In genomic region chr4:133270929-133271328, GRCm38 (mm10) we compare ENCODE assay signal across 27 mouse cellular contexts. TPM values are rescaled to one million over a fixed set of nuclear protein-coding genes. Genes with fewer than 3 reads are reported as not detected.
DNase-seq lines count a peak whose midpoint lies in the region; ATAC-seq and TF ChIP-seq lines count a peak whose summit lies in the region.
"Had no signal": no experiment of that assay in that cellular context is flagged by ENCODE, and none has a peak within 500 bp of the region (broad histone marks: within the 10 kb centered on the region; RNA-seq: fewer than 3 reads in every experiment).

No protein-coding gene starts in this region.

- WGBS in midbrain, embryonic 13.5 days, result 91% methylated on average over 9 of the region's 9 CpGs

- TF ChIP-seq CTCF in gastrocnemius, adult 2 months (IDR thresholded peaks at IDR 0.05), result no peak

- intact Hi-C loops in gastrocnemius, adult 2 months (cut with DNase I), result no loop called here

- no peak for ATAC-seq in midbrain, embryonic 13.5 days
- ATAC-seq: forebrain, embryonic 13.5 days; forebrain, embryonic 16.5 days; hindbrain, embryonic 16.5 days; intestine, embryonic 15.5 days; Patski had no signal

- H3K4me1 ChIP-seq in midbrain, embryonic 13.5 days (replicated peaks), result peaks cover 12% of the 10 kb centered on the region

- no peak overlapping the region for H3K4me2 ChIP-seq in midbrain, embryonic 13.5 days (replicated peaks)
- H3K4me2 ChIP-seq: forebrain, embryonic 13.5 days; heart, embryonic 12.5 days; heart, embryonic 15.5 days; hindbrain, embryonic 13.5 days; intestine, embryonic 15.5 days had no signal

- no peak overlapping the region for H3K27ac ChIP-seq in gastrocnemius, adult 2 months
- no peak overlapping the region for H3K27ac ChIP-seq in midbrain, embryonic 13.5 days
- H3K27ac ChIP-seq: forebrain, embryonic 10.5 days; forebrain, embryonic 13.5 days; heart, embryonic 15.5 days; hindbrain, embryonic 10.5 days; hindbrain, embryonic 13.5 days; intestine, embryonic 15.5 days had no signal

- no peak overlapping the region for H3K4me3 ChIP-seq in gastrocnemius, adult 2 months
- H3K4me3 ChIP-seq in midbrain, embryonic 13.5 days (replicated peaks), result no peak overlapping the region
- H3K4me3 ChIP-seq: forebrain, embryonic 10.5 days; forebrain, embryonic 13.5 days; heart, embryonic 12.5 days; heart, embryonic 15.5 days; hindbrain, embryonic 10.5 days; hindbrain, embryonic 13.5 days; intestine, embryonic 15.5 days had no signal

- peaks cover 51% of the 10 kb centered on the region for H3K36me3 ChIP-seq in midbrain, embryonic 13.5 days

- no peaks in the 10 kb centered on the region for H3K9me3 ChIP-seq in midbrain, embryonic 13.5 days
- H3K9me3 ChIP-seq: forebrain, embryonic 10.5 days; forebrain, embryonic 13.5 days; G1E; heart, embryonic 12.5 days; heart, embryonic 15.5 days; hindbrain, embryonic 10.5 days; hindbrain, embryonic 13.5 days; intestine, embryonic 15.5 days had no signal

- no peak overlapping the region for H3K9ac ChIP-seq in midbrain, embryonic 13.5 days (replicated peaks)
- H3K9ac ChIP-seq: forebrain, embryonic 13.5 days; heart, embryonic 12.5 days; heart, embryonic 15.5 days; hindbrain, embryonic 13.5 days; intestine, embryonic 15.5 days had no signal

- peak; percentile 62 for DNase-seq in adrenal gland, postnatal 14 days
- no peak for DNase-seq in adrenal gland, postnatal 4 days (ENCODE audit: low spot score in 2 of 2)
- peak; percentile 16 for DNase-seq in gastrocnemius, adult 2 months
- no peak for DNase-seq in gastrocnemius, postnatal 10 days
- peak; percentile 12 for DNase-seq in brain, adult 2 months (ENCODE audit: low read depth, low spot score)
- DNase-seq: cerebellum, adult 11 months; cerebellum, adult 9-10 months; cerebellum, postnatal 14 days; gastrocnemius, postnatal 25 days; heart, adult 18-20 months; heart, postnatal 10 days; heart, postnatal 36 days; kidney, adult 11 months; kidney, adult 8-10 months had no signal

- H3K27me3 ChIP-seq in midbrain, embryonic 13.5 days, result no peaks in the 10 kb centered on the region
- H3K27me3 ChIP-seq: forebrain, embryonic 13.5 days; heart, embryonic 12.5 days; heart, embryonic 15.5 days; hindbrain, embryonic 13.5 days; intestine, embryonic 15.5 days; Patski had no signal

RNA-seq across cellular contexts. Expression of gene Tmem222, which starts 6.7 kb away (rescaled TPM):
- total RNA-seq in adrenal gland, postnatal 14 days (2021), result 48.7 and 55.0 TPM in 2 replicates
- total RNA-seq in adrenal gland, postnatal 4 days (2021), result 10 to 100 TPM; 65.5 to 78.0 TPM
- 10 to 100 TPM; 21.6 to 25.7 TPM for total RNA-seq in gastrocnemius, adult 2 months (2021)
- 10 to 100 TPM; 23.6 to 25.9 TPM for total RNA-seq in gastrocnemius, postnatal 10 days (2021)
- 103 TPM in 2 replicates for polyA plus RNA-seq in midbrain, embryonic 13.5 days (2015; fragmentation: Nextera tagmentation; extraction: Ambion mirVana)

RNA-seq across cellular contexts. Expression of gene Sytl1, which starts 8.0 kb away (rescaled TPM):
- total RNA-seq in adrenal gland, postnatal 14 days (2021), result 5.3 and 6.2 TPM in 2 replicates
- total RNA-seq in adrenal gland, postnatal 4 days (2021), result 1 to 10 TPM; 1.5 to 2.4 TPM
- not detected for total RNA-seq in gastrocnemius, adult 2 months (2021)
- total RNA-seq in gastrocnemius, postnatal 10 days (2021), result 1 to 10 TPM; 1.1 to 1.4 TPM
- 0.40 and 0.66 TPM in 2 replicates for polyA plus RNA-seq in midbrain, embryonic 13.5 days (2015; fragmentation: Nextera tagmentation; extraction: Ambion mirVana)

RNA-seq across cellular contexts. Expression of gene Map3k6, which starts 30.3 kb away (rescaled TPM):
- total RNA-seq in adrenal gland, postnatal 14 days (2021), result 35.3 and 61.4 TPM in 2 replicates
- total RNA-seq in adrenal gland, postnatal 4 days (2021), result 10 to 100 TPM; 24.8 to 25.2 TPM
- 10 to 100 TPM; 10.5 to 15.0 TPM for total RNA-seq in gastrocnemius, adult 2 months (2021)
- 1 to 10 TPM; 2.1 to 5.5 TPM for total RNA-seq in gastrocnemius, postnatal 10 days (2021)
- 0.79 and 2.3 TPM in 2 replicates for polyA plus RNA-seq in midbrain, embryonic 13.5 days (2015; fragmentation: Nextera tagmentation; extraction: Ambion mirVana)

RNA-seq across cellular contexts. Expression of gene Gpr3, which starts 58.6 kb away (rescaled TPM):
- total RNA-seq in adrenal gland, postnatal 14 days (2021), result 0.19 TPM in 2 replicates
- under 1 TPM in 1 of 2 experiments, not detected in 1; 0.31 TPM for total RNA-seq in adrenal gland, postnatal 4 days (2021)
- not detected for total RNA-seq in gastrocnemius, adult 2 months (2021)
- not detected for total RNA-seq in gastrocnemius, postnatal 10 days (2021)
- 0.22 and 0.67 TPM in 2 replicates for polyA plus RNA-seq in midbrain, embryonic 13.5 days (2015; fragmentation: Nextera tagmentation; extraction: Ambion mirVana)
- total RNA-seq: gastrocnemius, adult 18-20 months; gastrocnemius, postnatal 25 days; heart, adult 18-20 months had no signal

RNA-seq across cellular contexts. Expression of gene Cd164l2, which starts 59.0 kb away (rescaled TPM):
- total RNA-seq in adrenal gland, postnatal 14 days (2021), result 2.4 and 5.0 TPM in 2 replicates
- 1 to 10 TPM; 2.3 to 5.2 TPM for total RNA-seq in adrenal gland, postnatal 4 days (2021)
- total RNA-seq in gastrocnemius, adult 2 months (2021), result under 1 TPM in 1 of 2 experiments, not detected in 1; 0.26 TPM
- total RNA-seq in gastrocnemius, postnatal 10 days (2021), result not detected
- polyA plus RNA-seq in midbrain, embryonic 13.5 days (2015; fragmentation: Nextera tagmentation; extraction: Ambion mirVana), result 0.67 and 1.3 TPM in 2 replicates
- total RNA-seq: G1E; gastrocnemius, adult 18-20 months; gastrocnemius, postnatal 25 days; heart, adult 18-20 months; heart, postnatal 10 days had no signal
- polyA plus RNA-seq: G1E had no signal

Comparison
In these comparisons a context has a peak if more than half of its experiments do, and no peak if none do; other contexts are left out.
1. DNase-seq: peak in adrenal gland, postnatal 14 days (single experiment), gastrocnemius, adult 2 months (single experiment) and brain, adult 2 months (single experiment); none in adrenal gland, postnatal 4 days (0 of 2) and gastrocnemius, postnatal 10 days (single experiment).